Mouse (Mus musculus): Measurements from ENCODE around the gene Mlxip.

Mlxip gene

GRCm38 (mm10) chr5:123394303-123394956 is at the start of gene Mlxip:
TSS of gene Mlxip (plus strand) at chr5:123394798.
- in situ Hi-C loops (cut with MboI; ENCODE audit: low sequenced_read_pairs), result no loop called here

- in situ Hi-C loops (cut with MboI; ENCODE audit: low sequenced_read_pairs), result no loop called here
Observed at GRCm38 (mm10) chr5:123344963-123345852, 49.4 kb upstream of the Mlxip start.

GRCm38 (mm10) chr5:123345853-123346654 is 48.5 kb upstream of the Mlxip start:
- in situ Hi-C loops (cut with MboI; ENCODE audit: low sequenced_read_pairs), result no loop called here

GRCm38 (mm10) chr5:123346701-123347270 is 47.8 kb upstream of the Mlxip start:
- in situ Hi-C loops (cut with MboI; ENCODE audit: low sequenced_read_pairs), result no loop called here

GRCm38 (mm10) chr5:123347985-123348384 is 46.6 kb upstream of the Mlxip start:
- in situ Hi-C loops (cut with MboI; ENCODE audit: low sequenced_read_pairs), result no loop called here

GRCm38 (mm10) chr5:123350386-123350785 is 44.2 kb upstream of the Mlxip start:
- in situ Hi-C loops (cut with MboI; ENCODE audit: low sequenced_read_pairs), result no loop called here

- in situ Hi-C loops (cut with MboI; ENCODE audit: low sequenced_read_pairs), result no loop called here
Observed at GRCm38 (mm10) chr5:123355918-123356317, 38.7 kb upstream of the Mlxip start.

- in situ Hi-C loops (cut with MboI; ENCODE audit: low sequenced_read_pairs), result no loop called here
Observed at GRCm38 (mm10) chr5:123357253-123357652, 37.3 kb upstream of the Mlxip start.

GRCm38 (mm10) chr5:123359431-123359830 is 35.2 kb upstream of the Mlxip start:
- in situ Hi-C loops (cut with MboI; ENCODE audit: low sequenced_read_pairs), result no loop called here

GRCm38 (mm10) chr5:123362911-123363310 is 31.7 kb upstream of the Mlxip start:
- in situ Hi-C loops (cut with MboI; ENCODE audit: low sequenced_read_pairs), result no loop called here

- in situ Hi-C loops (cut with MboI; ENCODE audit: low sequenced_read_pairs), result no loop called here
Observed at GRCm38 (mm10) chr5:123364302-123364971, 30.2 kb upstream of the Mlxip start.

GRCm38 (mm10) chr5:123368869-123369488 is 25.6 kb upstream of the Mlxip start:
- in situ Hi-C loops (cut with MboI; ENCODE audit: low sequenced_read_pairs), result no loop called here

GRCm38 (mm10) chr5:123370049-123370448 is 24.5 kb upstream of the Mlxip start:
- in situ Hi-C loops (cut with MboI; ENCODE audit: low sequenced_read_pairs), result no loop called here

GRCm38 (mm10) chr5:123375262-123375661 is 19.3 kb upstream of the Mlxip start:
- in situ Hi-C loops (cut with MboI; ENCODE audit: low sequenced_read_pairs), result no loop called here

GRCm38 (mm10) chr5:123375793-123376452 is 18.7 kb upstream of the Mlxip start:
- in situ Hi-C loops (cut with MboI; ENCODE audit: low sequenced_read_pairs), result no loop called here

- in situ Hi-C loops (cut with MboI; ENCODE audit: low sequenced_read_pairs), result no loop called here
Observed at GRCm38 (mm10) chr5:123376569-123376968, 18.0 kb upstream of the Mlxip start.

GRCm38 (mm10) chr5:123377120-123377955 is 17.3 kb upstream of the Mlxip start:
- in situ Hi-C loops (cut with MboI; ENCODE audit: low sequenced_read_pairs), result no loop called here

- in situ Hi-C loops (cut with MboI; ENCODE audit: low sequenced_read_pairs), result no loop called here
Observed at GRCm38 (mm10) chr5:123378712-123379111, 15.9 kb upstream of the Mlxip start.

Data from CH12F3 (cell line).